Mouse (Mus musculus): ENCODE measurements around the gene Mmp23. TPM values are rescaled to one million over a fixed set of nuclear protein-coding genes. Genes with fewer than 3 reads are reported as not detected.
"Not testable (repeated sequence)": the region's sequence is repeated elsewhere in the genome, so short reads cannot be mapped to it uniquely, and the experiment has no call there.

The Mmp23 gene
- polyA plus RNA-seq, 1 experiment from 2014 or later: 6.3 TPM

DNA sequence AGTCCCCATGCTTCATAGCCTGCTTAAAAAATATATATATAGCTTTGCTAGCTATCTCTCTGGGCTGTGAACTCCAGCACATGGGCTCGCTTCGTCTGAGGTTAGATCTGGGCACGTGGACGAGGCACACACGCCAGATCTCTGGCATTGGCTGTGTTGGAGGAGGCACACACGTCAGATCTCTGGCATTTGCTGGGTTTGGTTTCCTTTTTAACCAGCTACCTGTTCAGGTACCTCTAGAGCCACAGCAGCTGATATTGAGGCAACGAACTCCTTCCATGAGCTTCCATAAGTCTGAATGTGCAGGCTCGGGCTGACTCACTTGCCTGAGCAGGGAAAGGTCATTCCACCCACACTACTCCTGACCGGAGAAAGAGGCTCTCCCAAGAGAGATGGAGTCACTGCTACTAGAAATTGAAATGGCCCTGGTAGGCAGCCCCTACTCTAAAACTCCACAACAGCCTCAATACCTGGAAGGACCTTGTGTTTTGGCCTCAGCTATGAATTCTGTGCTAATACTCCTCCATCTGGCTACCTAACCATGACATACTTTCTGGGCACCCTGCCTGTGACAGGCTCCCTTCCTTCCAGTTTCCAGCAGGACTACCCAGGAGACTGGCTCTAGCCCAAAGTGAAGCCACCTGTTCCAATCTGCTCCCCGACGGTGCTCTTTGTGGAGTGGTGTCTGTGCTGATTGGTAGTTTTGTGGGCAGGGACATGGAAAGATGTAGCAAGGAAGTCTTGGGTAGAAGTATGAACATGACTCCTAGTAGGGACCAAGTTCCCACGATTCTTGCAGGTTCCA is 37.6 kb upstream of the Mmp23 start:
- no peaks in the 10 kb centered on the region for H3K36me3 ChIP-seq (replicated peaks; ENCODE audit: control insufficient read depth, insufficient read depth, low read depth, low read length)
- no peak overlapping the region for H3K4me2 ChIP-seq (ENCODE audit: low read depth, low read length)
- WGBS: 80% methylated on average over 12 of the region's 12 CpGs
- H3K4me3 ChIP-seq (ENCODE audit: low read depth, low read length): no peak overlapping the region
- H3K9me3 ChIP-seq (replicated peaks; ENCODE audit: control insufficient read depth, low read length): no peaks in the 10 kb centered on the region
- peaks cover 6% of the 10 kb centered on the region; the same call in 1 of the 2 replicates for H3K27me3 ChIP-seq (ENCODE audit: control insufficient read depth, insufficient read depth, low read length)
- H3K9ac ChIP-seq (replicated peaks; ENCODE audit: low read length): no peak overlapping the region
- no peaks in the 10 kb centered on the region for H3K4me1 ChIP-seq (ENCODE audit: control insufficient read depth, insufficient read depth, low read length)
- DNase-seq (ENCODE audit: low spot score) (no peak), ATAC-seq (replicated peaks; ENCODE audit: insufficient number of reproducible peaks, low FRiP score, low TSS enrichment, low read depth) (no peak)
- no peak overlapping the region for H3K27ac ChIP-seq (replicated peaks; ENCODE audit: low read depth, low read length)

DNA sequence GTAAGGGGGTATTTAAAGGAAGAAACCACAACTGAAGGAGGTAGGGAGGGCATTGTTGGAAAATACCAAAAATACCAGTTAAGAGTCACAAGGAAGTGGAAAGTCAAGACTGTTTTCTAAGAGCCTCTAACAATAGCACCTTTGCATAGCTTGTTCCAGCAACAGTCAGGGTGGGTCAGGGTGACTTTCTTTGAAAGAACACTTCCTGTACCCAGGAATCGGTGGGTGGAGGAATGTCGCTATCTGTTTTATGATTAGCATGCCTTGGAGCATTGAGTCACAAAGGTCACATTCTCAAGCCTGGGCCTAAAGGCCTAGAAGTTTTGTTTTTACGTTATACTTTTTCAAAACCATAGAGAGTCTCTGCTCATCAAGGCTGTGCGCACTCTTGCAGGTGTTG is 34.6 kb upstream of the Mmp23 start:
- H3K4me2 ChIP-seq (ENCODE audit: low read depth, low read length); H3K9ac ChIP-seq (replicated peaks; ENCODE audit: low read length); H3K9me3 ChIP-seq (replicated peaks; ENCODE audit: control insufficient read depth, low read length); ATAC-seq (replicated peaks; ENCODE audit: insufficient number of reproducible peaks, low FRiP score, low TSS enrichment, low read depth); H3K27me3 ChIP-seq (ENCODE audit: control insufficient read depth, insufficient read depth, low read length); H3K36me3 ChIP-seq (replicated peaks; ENCODE audit: control insufficient read depth, insufficient read depth, low read depth, low read length); H3K4me1 ChIP-seq (ENCODE audit: control insufficient read depth, insufficient read depth, low read length); H3K4me3 ChIP-seq (ENCODE audit: low read depth, low read length); DNase-seq (ENCODE audit: low spot score); H3K27ac ChIP-seq (replicated peaks; ENCODE audit: low read depth, low read length): not testable (repeated sequence)
- 89% methylated on average over 4 of the region's 4 CpGs for WGBS

DNA sequence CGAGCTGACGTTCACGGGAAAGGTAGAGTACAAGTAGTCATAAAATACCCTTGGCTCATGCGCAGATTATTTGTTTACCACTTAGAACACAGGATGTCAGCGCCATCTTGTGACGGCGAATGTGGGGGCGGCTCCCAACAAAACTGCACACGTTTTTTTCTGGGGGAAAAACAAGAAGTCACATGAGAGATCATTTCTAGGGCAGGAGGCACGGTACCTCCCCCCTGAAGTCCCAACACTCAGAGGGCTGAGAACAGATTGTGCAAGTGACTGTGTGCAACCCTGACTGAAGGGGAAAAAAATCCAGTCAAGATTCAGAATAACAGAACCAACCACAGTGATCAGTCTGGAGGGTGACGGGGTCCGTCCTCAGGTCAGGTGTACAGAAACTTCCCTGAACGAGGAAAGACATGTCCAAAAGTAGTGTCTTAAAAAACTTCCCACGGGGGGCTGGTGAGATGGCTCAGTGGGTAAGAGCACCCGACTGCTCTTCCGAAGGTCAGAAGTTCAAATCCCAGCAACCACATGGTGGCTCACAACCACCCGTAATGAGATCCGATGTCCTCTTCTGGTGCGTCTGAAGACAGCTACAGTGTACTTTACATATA is 30.6 kb upstream of the Mmp23 start:
- WGBS: 91% methylated on average over 15 of the region's 19 CpGs
- not testable (repeated sequence) for ATAC-seq (replicated peaks; ENCODE audit: insufficient number of reproducible peaks, low FRiP score, low TSS enrichment, low read depth); H3K9me3 ChIP-seq (replicated peaks; ENCODE audit: control insufficient read depth, low read length); H3K27me3 ChIP-seq (ENCODE audit: control insufficient read depth, insufficient read depth, low read length); H3K27ac ChIP-seq (replicated peaks; ENCODE audit: low read depth, low read length); H3K4me1 ChIP-seq (ENCODE audit: control insufficient read depth, insufficient read depth, low read length); DNase-seq (ENCODE audit: low spot score); H3K9ac ChIP-seq (replicated peaks; ENCODE audit: low read length); H3K36me3 ChIP-seq (replicated peaks; ENCODE audit: control insufficient read depth, insufficient read depth, low read depth, low read length); H3K4me2 ChIP-seq (ENCODE audit: low read depth, low read length); H3K4me3 ChIP-seq (ENCODE audit: low read depth, low read length)

DNA sequence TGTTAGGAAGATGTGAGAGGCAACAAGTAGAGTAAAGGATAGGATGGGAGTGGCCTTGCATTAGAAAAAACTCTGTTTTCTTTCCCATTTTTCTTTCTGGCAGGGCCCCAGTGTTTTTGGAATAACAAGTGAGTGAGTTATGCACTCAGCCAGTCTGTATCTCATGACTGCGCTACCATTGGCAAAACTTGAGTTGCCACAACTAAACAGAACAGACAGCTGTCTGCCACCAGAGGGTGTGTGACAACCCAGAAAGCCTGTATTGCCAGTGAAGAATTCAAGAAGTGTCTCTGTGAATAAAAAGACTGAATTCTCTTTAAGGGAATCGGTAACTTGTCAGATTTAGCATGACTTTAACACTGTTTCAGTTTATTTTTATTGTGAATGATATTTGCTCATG is 22.8 kb upstream of the Mmp23 start:
- DNase-seq (ENCODE audit: low spot score) (no peak), ATAC-seq (replicated peaks; ENCODE audit: insufficient number of reproducible peaks, low FRiP score, low TSS enrichment, low read depth) (no peak)
- WGBS: 91% methylated on average over 2 of the region's 2 CpGs

DNA sequence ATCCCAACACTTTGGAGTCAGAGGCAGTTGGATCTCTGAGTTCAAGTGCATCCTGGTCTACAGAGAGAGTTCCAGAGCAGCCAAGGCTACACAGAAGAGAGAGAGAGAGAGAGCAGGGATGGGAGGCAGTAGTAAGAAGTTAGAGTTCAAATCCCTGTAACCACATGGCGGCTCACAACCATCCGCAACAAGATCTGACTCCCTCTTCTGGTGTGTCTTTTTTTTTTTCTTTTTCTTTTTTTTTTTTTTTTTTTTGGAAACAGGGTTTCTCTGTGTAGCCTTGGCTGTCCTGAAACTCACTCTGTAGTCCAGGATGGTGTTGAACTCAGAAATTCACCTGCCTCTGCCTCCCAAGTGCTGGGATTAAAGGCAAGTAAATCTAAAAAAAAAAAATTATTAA is 18.9 kb upstream of the Mmp23 start:
- no peaks in the 10 kb centered on the region for H3K36me3 ChIP-seq (replicated peaks; ENCODE audit: control insufficient read depth, insufficient read depth, low read depth, low read length)
- H3K27me3 ChIP-seq (ENCODE audit: control insufficient read depth, insufficient read depth, low read length): no peaks in the 10 kb centered on the region
- no peaks in the 10 kb centered on the region for H3K4me1 ChIP-seq (ENCODE audit: control insufficient read depth, insufficient read depth, low read length)
- no peak overlapping the region for H3K27ac ChIP-seq (replicated peaks; ENCODE audit: low read depth, low read length)
- WGBS: 44% methylated on average over 2 of the region's 2 CpGs
- no peaks in the 10 kb centered on the region for H3K9me3 ChIP-seq (replicated peaks; ENCODE audit: control insufficient read depth, low read length)
- DNase-seq (ENCODE audit: low spot score) (no peak), ATAC-seq (replicated peaks; ENCODE audit: insufficient number of reproducible peaks, low FRiP score, low TSS enrichment, low read depth) (no peak)
- H3K4me2 ChIP-seq (ENCODE audit: low read depth, low read length): no peak overlapping the region
- H3K4me3 ChIP-seq (ENCODE audit: low read depth, low read length): no peak overlapping the region
- no peak overlapping the region for H3K9ac ChIP-seq (replicated peaks; ENCODE audit: low read length)

More for the DNA sequence above, 22.8 kb upstream of the Mmp23 start:
- no peak overlapping the region for H3K4me2 ChIP-seq (ENCODE audit: low read depth, low read length)
- H3K9me3 ChIP-seq (replicated peaks; ENCODE audit: control insufficient read depth, low read length): no peaks in the 10 kb centered on the region
- H3K36me3 ChIP-seq (replicated peaks; ENCODE audit: control insufficient read depth, insufficient read depth, low read depth, low read length): no peaks in the 10 kb centered on the region
- H3K4me1 ChIP-seq (ENCODE audit: control insufficient read depth, insufficient read depth, low read length): no peaks in the 10 kb centered on the region
- H3K27me3 ChIP-seq (ENCODE audit: control insufficient read depth, insufficient read depth, low read length): no peaks in the 10 kb centered on the region
- H3K27ac ChIP-seq (replicated peaks; ENCODE audit: low read depth, low read length): no peak overlapping the region
- no peak overlapping the region for H3K4me3 ChIP-seq (ENCODE audit: low read depth, low read length)
- H3K9ac ChIP-seq (replicated peaks; ENCODE audit: low read length): no peak overlapping the region

DNA sequence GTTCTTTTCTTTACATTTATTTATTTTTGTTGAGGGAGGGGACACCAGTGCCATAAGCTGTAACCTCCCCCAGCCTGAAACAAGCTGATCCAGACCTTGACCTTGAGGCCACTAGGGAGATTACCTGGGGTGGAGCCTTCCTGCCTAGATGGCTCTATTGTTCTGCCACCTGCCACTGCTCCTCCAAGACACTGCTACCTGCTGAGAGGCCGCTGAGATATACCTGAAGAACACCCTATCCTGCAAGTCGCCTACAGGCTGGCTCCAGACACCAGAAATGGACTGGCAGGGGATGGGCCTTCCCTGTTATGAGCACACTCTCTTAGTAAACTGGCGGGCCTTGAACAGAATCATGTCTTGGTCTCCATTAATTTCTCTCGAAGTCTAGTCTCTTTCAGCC is 17.1 kb upstream of the Mmp23 start:
- not testable (repeated sequence) for H3K27me3 ChIP-seq (ENCODE audit: control insufficient read depth, insufficient read depth, low read length); H3K9ac ChIP-seq (replicated peaks; ENCODE audit: low read length); H3K4me3 ChIP-seq (ENCODE audit: low read depth, low read length); H3K36me3 ChIP-seq (replicated peaks; ENCODE audit: control insufficient read depth, insufficient read depth, low read depth, low read length); DNase-seq (ENCODE audit: low spot score); H3K4me1 ChIP-seq (ENCODE audit: control insufficient read depth, insufficient read depth, low read length); H3K27ac ChIP-seq (replicated peaks; ENCODE audit: low read depth, low read length); ATAC-seq (replicated peaks; ENCODE audit: insufficient number of reproducible peaks, low FRiP score, low TSS enrichment, low read depth); H3K9me3 ChIP-seq (replicated peaks; ENCODE audit: control insufficient read depth, low read length); H3K4me2 ChIP-seq (ENCODE audit: low read depth, low read length)
- 66% methylated on average over 4 of the region's 4 CpGs for WGBS

DNA sequence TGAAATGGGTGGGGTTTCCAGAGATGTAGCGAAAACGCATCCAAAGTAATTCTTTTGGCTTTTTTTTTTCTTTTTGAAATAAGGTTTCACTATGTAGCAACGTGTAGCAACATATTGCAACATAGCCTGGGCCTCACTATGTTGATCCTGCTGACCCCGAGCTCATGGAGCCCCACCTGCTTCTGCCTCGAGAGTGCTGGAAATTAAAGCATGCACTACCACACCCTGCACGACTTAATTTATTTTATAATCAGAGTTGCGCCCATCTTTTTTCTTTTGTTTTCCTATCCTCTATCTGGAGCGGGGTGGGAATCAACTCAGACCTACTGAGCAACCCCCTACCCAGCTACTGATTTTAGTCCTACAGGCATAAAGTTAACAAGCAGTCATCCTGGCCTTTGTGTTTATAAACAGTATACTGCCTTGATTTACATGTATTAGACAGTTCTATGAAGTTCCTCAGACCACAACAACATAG is 16.5 kb upstream of the Mmp23 start:
- WGBS: 3% methylated on average over 8 of the region's 8 CpGs
- Histone ChIP-seq H3K36me3 (replicated peaks; ENCODE audit: control insufficient read depth, insufficient read depth, low read depth, low read length) (no peaks in the 10 kb centered on the region), H3K9ac (replicated peaks; ENCODE audit: low read length) (no peak overlapping the region), H3K4me1 (ENCODE audit: control insufficient read depth, insufficient read depth, low read length) (no peaks in the 10 kb centered on the region), H3K4me3 (ENCODE audit: low read depth, low read length) (peak overlapping the region; percentile 78), H3K4me2 (ENCODE audit: low read depth, low read length) (peak overlapping the region; percentile 90), H3K27me3 (ENCODE audit: control insufficient read depth, insufficient read depth, low read length) (no peaks in the 10 kb centered on the region), H3K9me3 (replicated peaks; ENCODE audit: control insufficient read depth, low read length) (no peaks in the 10 kb centered on the region), H3K27ac (replicated peaks; ENCODE audit: low read depth, low read length) (no peak overlapping the region)
- DNase-seq (ENCODE audit: low spot score): no peak
- ATAC-seq (replicated peaks; ENCODE audit: insufficient number of reproducible peaks, low FRiP score, low TSS enrichment, low read depth): peak; percentile 60
